Mouse (Mus musculus) kidney, postnatal 25 days (tissue): ENCODE results near the gene Perm1.

Experiments used
- DNase-seq, 2 experiments: peaks; one replicate each; pipeline ENCODE4 v3.0.0; 2021; ENCODE audit warnings: mixed read lengths in 2 of 2

Perm1 gene

DNA sequence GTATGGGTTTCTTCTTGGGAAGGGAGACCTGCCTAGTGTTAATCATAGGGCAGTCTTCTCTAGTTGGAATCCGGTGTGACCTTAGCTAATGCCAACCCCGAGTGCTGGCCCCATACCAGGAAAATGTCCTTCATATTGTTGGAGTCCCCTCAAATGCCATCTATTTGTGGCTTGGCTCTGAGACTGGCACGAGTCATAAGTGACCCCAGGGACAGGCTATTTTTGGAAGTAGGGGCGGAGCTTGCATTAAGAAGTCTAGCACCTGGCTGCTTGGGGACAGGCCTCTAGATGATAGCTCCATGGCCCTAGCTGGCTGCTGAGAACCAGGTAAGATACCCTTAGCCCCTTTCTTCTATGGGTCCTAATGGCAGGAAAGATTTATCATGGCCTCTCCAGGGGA, at the start of gene Perm1:
Perm1 (plus strand) TSS at position 220 of the 400 bp plus-strand sequence.
- peak; percentile 67 to 81 for DNase-seq

DNA sequence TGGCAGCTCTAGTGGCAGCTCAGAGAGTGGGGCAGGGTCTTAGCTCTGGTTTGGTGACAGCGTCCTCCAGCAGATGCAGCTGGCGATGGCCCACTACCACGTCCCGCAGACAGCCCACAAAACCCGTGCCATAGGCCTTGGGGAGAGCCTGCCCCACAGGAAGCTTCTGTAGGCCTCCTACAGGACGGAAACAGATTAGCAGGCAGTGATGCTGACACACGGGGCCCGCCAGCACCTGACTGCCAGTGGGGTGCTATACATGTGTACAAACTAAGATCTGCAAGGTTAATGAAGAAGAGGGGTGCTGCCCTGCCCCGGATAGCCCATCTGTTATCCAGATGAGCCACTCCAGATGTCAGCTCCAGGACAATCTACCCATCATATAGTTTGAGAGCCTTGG, 49.2 kb upstream of the Perm1 start:
- no peak for DNase-seq

- no peak for DNase-seq
Observed at GRCm38 (mm10) chr4:156168611-156169010, 47.1 kb upstream of the Perm1 start.

- no peak for DNase-seq
Observed at GRCm38 (mm10) chr4:156169129-156169528, 46.5 kb upstream of the Perm1 start.

DNA sequence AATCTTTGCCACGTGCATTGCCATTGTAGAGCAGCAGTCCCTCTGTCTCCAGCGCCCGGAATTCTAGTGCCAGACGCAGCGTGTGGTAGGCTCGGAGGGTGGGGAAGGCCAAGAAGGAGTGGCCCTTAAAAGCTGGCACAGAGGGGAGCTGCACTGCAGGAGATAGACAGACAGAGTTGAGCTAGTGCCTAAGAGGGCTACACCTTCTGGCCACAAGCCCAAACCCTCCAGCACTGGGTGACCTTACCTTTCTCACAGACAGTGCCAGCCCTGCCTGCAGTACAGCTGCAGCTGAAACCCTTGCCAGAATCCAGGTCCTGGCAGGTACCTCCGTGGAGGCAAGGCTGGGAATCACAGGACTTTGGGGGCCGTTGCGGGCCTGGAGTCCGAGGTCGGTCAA, 43.8 kb upstream of the Perm1 start:
- DNase-seq, result no peak

GRCm38 (mm10) chr4:156177630-156178029, 38.0 kb upstream of the Perm1 start:
- DNase-seq, result no peak

DNA sequence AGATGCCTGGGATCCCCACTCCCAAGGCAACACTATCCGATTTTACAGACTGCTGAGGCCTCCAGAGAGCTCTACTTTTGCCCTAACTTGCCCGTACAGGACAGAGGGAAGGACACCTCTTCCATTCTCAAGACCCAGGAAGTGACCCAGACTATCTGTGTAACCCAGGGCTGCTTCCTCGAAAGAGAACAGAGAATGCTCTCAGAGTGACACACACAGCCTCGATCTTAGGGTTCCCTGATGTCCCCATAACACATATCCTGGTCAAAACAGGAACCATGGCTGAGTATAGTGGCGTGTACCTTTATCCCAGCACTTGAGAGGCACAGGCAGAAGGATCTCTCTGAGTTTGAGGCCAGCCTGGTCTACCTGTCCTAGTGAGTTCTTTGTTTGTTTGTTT, 31.9 kb upstream of the Perm1 start:
- no peak for DNase-seq

- DNase-seq, result peak in 1 of 2 experiments; percentile 66
Observed at GRCm38 (mm10) chr4:156184291-156184954, 31.2 kb upstream of the Perm1 start.

DNA sequence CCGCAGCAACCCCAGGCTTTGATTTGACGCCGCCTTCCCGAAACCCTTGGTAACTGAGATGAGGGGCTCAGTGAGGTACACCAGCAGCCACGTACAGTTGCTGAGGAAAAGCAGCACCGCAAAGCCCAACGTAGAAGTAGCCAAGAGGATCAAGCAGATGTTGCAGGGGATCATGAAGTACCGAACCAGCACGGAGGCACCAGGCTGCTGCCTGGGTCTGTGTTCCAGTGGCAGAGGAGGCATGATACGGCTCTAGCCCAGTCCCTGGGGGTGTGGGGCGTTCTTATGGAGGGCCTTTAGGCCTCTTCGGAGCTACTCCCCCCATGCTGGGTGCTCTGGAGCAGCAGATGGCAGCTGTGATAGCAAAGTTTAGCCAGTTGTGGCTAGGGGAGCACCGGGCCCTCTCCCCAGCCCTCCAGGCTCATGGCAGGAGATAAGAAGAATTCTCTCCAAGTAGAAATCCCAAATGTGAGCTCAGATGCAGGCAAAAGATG, 30.2 kb upstream of the Perm1 start:
- DNase-seq, result peak in 1 of 2 experiments; percentile 29

- peak in 1 of 2 experiments; percentile 39 for DNase-seq
Observed at GRCm38 (mm10) chr4:156185950-156186850, 29.5 kb upstream of the Perm1 start.

- DNase-seq, result no peak
Observed at GRCm38 (mm10) chr4:156188162-156188810, 27.4 kb upstream of the Perm1 start.

DNA sequence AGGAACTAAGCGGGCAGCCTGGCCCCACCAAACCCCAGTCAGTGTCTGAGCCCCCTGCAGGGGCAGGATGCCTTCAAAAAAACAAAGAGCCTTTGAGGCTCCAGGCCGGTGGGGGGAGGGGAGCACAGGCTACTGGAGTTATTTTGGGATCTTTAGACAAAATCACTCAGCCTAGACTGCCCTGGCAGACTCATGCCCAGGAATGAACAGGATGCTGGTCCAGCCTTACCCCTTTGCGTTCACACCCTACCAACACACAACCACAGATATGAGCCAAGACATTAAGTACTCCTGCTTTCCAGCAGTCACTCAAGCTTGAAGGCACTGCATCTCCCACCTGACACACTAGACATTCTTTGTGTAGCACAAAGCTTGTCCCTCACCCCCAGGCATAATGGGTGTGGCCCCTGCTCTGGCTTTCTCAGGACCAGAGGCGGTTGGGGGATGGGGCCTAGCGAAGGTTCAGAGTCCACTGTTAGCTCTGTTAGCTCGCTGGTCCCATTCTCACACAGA, 26.8 kb upstream of the Perm1 start:
- DNase-seq, result peak; percentile 76 to 87

DNA sequence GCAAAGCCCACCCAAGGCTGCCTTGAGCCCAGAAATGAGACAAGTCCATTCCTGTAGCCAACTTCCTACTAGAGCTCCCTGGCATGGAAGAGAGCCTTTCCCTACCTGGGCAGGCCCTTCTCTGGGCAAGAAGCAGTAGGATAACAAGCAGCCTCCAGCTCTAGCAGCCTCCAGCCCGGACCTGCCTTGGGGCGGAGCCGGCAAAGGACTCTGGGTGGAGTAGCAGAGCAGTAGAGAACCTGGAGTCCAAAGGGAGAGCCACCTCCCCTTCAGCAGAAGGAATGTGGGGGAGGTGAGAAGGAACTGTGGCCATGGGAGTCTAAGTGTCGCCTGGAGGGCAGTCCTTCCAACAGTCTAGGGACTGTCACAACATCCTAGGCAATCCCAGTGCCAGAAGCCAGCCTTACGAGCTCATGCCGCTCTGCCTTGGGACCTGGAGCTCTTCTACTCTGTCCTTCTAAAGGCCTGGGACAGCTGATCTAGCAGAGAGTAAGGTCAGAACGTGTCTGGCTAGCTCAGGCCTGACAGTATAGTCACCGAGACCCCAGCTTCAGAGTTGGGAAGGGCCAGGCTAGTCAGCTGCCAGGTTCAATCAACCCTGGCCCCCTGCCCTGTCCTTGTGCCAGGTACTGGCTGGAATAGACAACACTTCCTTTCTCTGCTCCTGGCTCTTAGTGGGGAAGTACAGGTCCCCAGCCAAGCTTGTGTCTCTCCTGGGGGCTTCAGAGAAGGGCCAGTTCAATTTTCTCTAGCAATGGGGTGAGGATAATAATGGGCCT, 23.1 kb upstream of the Perm1 start:
- DNase-seq, result peak; percentile 78 to 94

- peak; percentile 61 to 86 for DNase-seq
Observed at GRCm38 (mm10) chr4:156193200-156193590, 22.5 kb upstream of the Perm1 start.

- DNase-seq, result peak in 1 of 2 experiments; percentile 50
Observed at GRCm38 (mm10) chr4:156193906-156194305, 21.8 kb upstream of the Perm1 start.

DNA sequence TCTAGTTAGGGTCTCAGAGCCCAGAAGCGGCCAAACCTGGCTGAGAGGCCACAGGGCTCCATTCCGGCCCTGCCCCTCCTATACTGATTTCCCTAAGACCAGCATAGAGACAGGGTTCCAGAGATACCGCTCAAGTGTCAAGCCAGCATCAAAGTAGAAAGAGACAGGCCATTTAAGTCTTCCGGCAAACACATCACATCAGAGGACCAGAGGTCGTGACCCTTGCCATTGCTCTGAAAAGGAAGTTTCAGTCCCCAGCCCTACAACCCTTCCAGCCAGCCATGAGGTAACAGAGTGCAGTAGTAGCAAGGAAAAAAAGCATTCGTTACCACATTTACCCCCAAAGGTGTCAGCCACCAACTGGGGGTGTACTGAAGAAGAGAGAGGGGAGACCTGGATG, 21.3 kb upstream of the Perm1 start:
- DNase-seq, result peak in 1 of 2 experiments; percentile 25

DNA sequence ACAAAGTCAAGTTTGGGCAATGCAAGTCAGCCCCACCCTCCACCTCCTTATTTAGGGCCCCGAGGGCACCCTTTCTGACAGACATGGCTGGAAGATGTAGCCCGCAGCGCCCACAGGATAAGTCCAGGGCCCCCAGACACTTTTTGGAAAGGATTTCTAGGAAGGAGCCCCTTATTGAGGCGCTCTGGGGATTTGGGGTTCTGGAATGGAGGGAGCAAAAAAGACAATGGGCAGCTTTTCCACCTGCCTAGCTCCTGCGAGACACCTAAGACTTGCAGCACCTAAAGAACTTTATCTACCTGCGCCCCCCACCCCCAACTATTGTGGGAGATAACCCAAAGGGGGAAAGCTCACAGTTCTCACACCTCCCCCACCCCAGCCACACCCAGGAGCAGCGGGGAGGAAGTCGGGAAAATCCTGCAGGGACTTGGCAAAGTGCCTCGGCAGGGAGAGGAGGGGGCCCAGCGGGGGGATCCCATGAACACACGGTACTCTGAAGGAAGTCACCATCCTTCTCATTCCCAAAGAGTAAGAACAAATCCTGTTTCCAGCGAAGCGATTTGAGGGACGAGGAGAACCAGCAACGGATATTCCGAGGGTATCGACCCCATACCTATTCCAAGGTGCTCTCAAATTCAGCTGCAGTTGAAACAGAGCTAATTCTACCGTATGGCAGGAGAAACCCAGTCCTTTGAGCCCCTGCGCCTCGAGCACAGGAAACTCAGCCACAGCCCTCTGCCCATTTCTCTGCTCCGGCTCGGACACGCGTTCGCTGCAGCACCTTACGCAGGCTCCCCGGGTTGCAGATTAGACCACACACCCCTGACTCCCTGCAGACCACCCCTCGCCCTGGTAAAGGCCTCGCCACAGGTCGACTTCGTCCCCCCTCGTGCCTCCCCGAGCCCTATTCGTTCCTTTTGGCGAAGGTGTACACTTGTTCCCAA, 19.5 kb upstream of the Perm1 start:
- DNase-seq, result peak; percentile 77 to 86

- peak; percentile 76 to 91 for DNase-seq
Observed at GRCm38 (mm10) chr4:156197131-156197828, 18.4 kb upstream of the Perm1 start, which contains the start of gene Agrn. TSS of gene Agrn (minus strand) at chr4:156197488.

DNA sequence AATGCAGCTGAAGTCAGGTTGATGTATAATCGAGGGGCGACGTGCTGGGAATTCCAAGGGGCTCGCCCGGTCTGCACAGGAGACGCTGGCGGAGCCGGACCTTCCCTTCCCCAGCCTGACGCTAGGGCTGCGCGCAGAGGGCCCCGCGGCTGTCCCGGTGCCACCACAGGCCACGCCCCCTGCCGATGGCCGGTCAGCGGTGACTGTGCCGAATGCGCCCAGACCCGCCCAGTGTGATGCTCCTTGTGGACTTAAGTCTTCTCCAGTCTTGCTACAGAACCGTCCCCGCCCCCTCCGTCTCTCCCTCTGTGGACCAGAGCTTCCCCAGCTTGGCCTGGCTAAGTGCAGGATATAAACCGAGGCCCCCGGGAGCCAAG, 17.9 kb upstream of the Perm1 start:
- DNase-seq, result peak; percentile 94 to 97
